Mouse (Mus musculus) midbrain, embryonic 14.5 days (tissue): ENCODE data around the gene Itih3. TPM values are rescaled to one million over a fixed set of nuclear protein-coding genes. Genes with fewer than 3 reads are reported as not detected.

Experiments
- ATAC-seq: fragments of 200-750 bp; cut with Nextera tagmentation; 2 replicates; pipeline ENCODE4 v1.8.0; 2017; ENCODE audit warnings: moderate number of reproducible peaks, moderate library complexity; ENCODE audit not compliant: low FRiP score, low TSS enrichment
- DNase-seq: peaks from one replicate; pipeline ENCODE4 v3.0.0-alpha.2; 2015
- H3K27ac ChIP-seq: fragments of 300-500 bp; sonication (generic); replicated peaks from 2 replicates; pipeline ENCODE4 v1.5.1; 2014; ENCODE audit warnings: mild to moderate bottlenecking, low read depth, low read length, moderate library complexity
- H3K27me3 ChIP-seq: fragments of 300-500 bp; sonication (generic); 2 replicates; pipeline ENCODE4 v1.6.1; 2014; ENCODE audit warnings: low read length, control low read depth, mixed read lengths; ENCODE audit not compliant: control insufficient read depth, insufficient read depth
- H3K36me3 ChIP-seq: fragments of 300-500 bp; sonication (generic); 2 replicates; pipeline ENCODE4 v1.6.1; 2014; ENCODE audit warnings: low read length, control low read depth; ENCODE audit not compliant: control insufficient read depth, insufficient read depth
- H3K4me1 ChIP-seq: fragments of 300-500 bp; sonication (generic); 2 replicates; pipeline ENCODE4 v1.6.1; 2014; ENCODE audit warnings: mild to moderate bottlenecking, antibody characterized with exemption, low read length, control low read depth; ENCODE audit not compliant: control insufficient read depth, insufficient read depth
- H3K4me2 ChIP-seq: fragments of 300-500 bp; sonication (generic); 2 replicates; pipeline ENCODE4 v1.6.1; 2014; ENCODE audit warnings: mild to moderate bottlenecking, low read length, moderate library complexity
- H3K4me3 ChIP-seq: fragments of 300-500 bp; sonication (generic); replicated peaks from 2 replicates; pipeline ENCODE4 v1.5.1; 2014; ENCODE audit warnings: low read depth, low read length
- H3K9ac ChIP-seq: fragments of 300-500 bp; sonication (generic); replicated peaks from 2 replicates; pipeline ENCODE4 v1.6.1; 2014; ENCODE audit warnings: mild to moderate bottlenecking, low read length, moderate library complexity
- H3K9me3 ChIP-seq: fragments of 300-500 bp; sonication (generic); 2 replicates; pipeline ENCODE4 v1.6.1; 2016; ENCODE audit warnings: low read length, control low read depth, mixed read lengths; ENCODE audit not compliant: control insufficient read depth
- WGBS: fragments of 180-500 bp; shearing (Covaris S2); extraction: QIAGEN DNeasy Blood & Tissue Kit; methylation state at CpG from one replicate; pipeline ENCODE4 v1.1.7; 2014; 5-methylcytosine and 5-hydroxymethylcytosine counted together
- polyA plus RNA-seq: library from polyadenylated mRNA; unstranded; fragments of >200 nt; fragmentation: Nextera tagmentation; extraction: Ambion mirVana; gene quantifications from 2 replicates; pipeline ENCODE4 v1.2.1, GENCODE M21; 2014

The Itih3 gene
- polyA plus RNA-seq, 1 experiment from 2014 or later = 0.84 TPM

DNA sequence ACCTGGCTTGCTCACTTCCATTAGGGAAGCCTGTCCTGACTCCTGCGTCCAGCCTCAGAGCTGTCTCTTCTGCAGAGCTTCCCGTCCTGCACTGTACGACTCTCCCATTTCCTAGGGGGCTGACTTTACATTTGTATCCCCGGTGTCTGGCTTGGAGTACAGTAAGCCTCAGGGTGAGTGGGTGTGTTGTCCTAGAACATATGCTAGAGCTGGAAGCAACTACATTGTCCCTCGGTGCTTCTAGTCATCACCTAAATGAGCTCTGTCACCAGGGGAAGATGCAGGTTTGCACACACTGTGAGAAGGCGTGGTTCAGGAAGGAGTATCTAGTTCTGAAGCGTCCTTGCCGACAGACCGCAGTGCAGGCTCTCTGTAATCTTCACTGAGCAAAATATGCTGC lies 61.2 kb downstream of the Itih3 start:
- Histone ChIP-seq H3K9ac (no peak overlapping the region), H3K27me3 (no peaks in the 10 kb centered on the region), H3K27ac (no peak overlapping the region), H3K4me2 (no peak overlapping the region), H3K4me1 (no peaks in the 10 kb centered on the region), H3K9me3 (0 out of 2 replicates have a peak, but pooled peaks cover 3% of the 10 kb centered on the region), H3K4me3 (no peak overlapping the region), H3K36me3 (peaks cover 18% of the 10 kb centered on the region)
- ATAC-seq = no peak
- 95% methylated on average over 9 of the region's 9 CpGs for WGBS
- no peak for DNase-seq

DNA sequence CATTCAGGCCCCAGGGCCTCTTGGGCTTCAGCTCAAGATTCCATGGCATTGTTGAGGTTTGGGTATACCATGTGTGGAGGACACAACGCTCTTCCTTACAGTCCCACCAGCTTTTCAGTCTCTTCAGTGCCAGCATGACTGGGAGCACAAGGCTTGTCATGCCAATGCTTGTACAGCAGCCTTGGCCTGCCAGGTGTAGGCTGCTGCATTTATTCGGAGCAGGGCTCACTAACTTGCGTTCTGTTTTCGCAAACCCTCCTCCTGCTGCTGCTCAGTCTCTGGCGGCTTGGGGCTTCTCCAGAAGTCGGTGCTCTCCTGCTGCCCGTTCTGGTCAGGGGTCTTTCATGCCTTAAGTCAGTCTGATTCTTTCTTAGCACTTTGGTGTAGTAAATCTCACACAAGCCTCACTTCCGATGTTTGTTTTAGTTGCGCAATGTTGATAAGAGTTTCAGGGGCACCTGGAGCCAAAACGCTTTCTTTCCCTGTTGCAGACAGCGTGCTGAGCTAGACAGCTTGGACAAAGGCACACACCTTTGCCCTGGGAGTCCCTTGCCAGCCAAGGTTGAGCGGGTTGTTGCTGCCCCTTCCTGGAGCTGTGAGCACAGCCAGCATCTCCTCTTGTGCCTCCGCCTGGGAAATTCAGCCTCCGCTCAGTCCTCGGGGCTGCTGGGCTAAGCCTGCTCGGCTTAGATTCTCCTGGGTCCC lies 62.0 kb downstream of the Itih3 start:
- Histone ChIP-seq H3K4me2 (no peak overlapping the region), H3K4me1 (no peaks in the 10 kb centered on the region), H3K27me3 (no peaks in the 10 kb centered on the region), H3K9me3 (0 out of 2 replicates have a peak, but pooled peaks cover 3% of the 10 kb centered on the region), H3K36me3 (peaks cover 18% of the 10 kb centered on the region), H3K4me3 (no peak overlapping the region), H3K27ac (no peak overlapping the region), H3K9ac (no peak overlapping the region)
- ATAC-seq (no peak), DNase-seq (no peak)
- 83% methylated on average over 16 of the region's 16 CpGs for WGBS

Other genes with a start within 250 kb of the Itih3 start
- 17.0 and 20.9 TPM in 2 replicates for gene Sfmbt1, start 208.9 kb downstream of the Itih3 start, polyA plus RNA-seq
- gene Tmem110, start 98.2 kb downstream of the Itih3 start, polyA plus RNA-seq = 16.1 and 18.7 TPM in 2 replicates
- gene Mustn1, start 44.6 kb downstream of the Itih3 start, polyA plus RNA-seq = 0.18 and 0.34 TPM in 2 replicates
- not detected in 2 replicates for gene Itih4, start 37.3 kb downstream of the Itih3 start, polyA plus RNA-seq
- not detected in 2 replicates for gene Itih1, start 19.5 kb upstream of the Itih3 start, polyA plus RNA-seq
- gene Nek4, start 27.6 kb upstream of the Itih3 start, polyA plus RNA-seq = 8.7 and 17.9 TPM in 2 replicates
- 54.0 and 62.4 TPM in 2 replicates for gene Glt8d1, start 77.6 kb upstream of the Itih3 start, polyA plus RNA-seq
- 287 and 317 TPM in 2 replicates for gene Spcs1, start 77.9 kb upstream of the Itih3 start, polyA plus RNA-seq
- gene Pbrm1, start 95.4 kb upstream of the Itih3 start, polyA plus RNA-seq = 120 and 136 TPM in 2 replicates
- gene Gnl3, start 95.4 kb upstream of the Itih3 start, polyA plus RNA-seq = 44.5 and 49.7 TPM in 2 replicates
- 64.8 and 77.7 TPM in 2 replicates for gene Smim4, start 205.2 kb upstream of the Itih3 start, polyA plus RNA-seq
- gene Nt5dc2, start 207.3 kb upstream of the Itih3 start, polyA plus RNA-seq = 234 and 284 TPM in 2 replicates
- gene Stab1, start 244.9 kb upstream of the Itih3 start, polyA plus RNA-seq = 6.6 and 26.6 TPM in 2 replicates